Mouse (Mus musculus): ENCODE data around the gene Cenpk. TPM values are rescaled to one million over a fixed set of nuclear protein-coding genes. Genes with fewer than 3 reads are reported as not detected.
"Not testable (repeated sequence)": the region's sequence is repeated elsewhere in the genome, so short reads cannot be mapped to it uniquely, and the experiment has no call there.

Gene Cenpk
- 1.5 and 2.1 TPM in 2 replicates for polyA plus RNA-seq (2012; rRNA removed)

DNA sequence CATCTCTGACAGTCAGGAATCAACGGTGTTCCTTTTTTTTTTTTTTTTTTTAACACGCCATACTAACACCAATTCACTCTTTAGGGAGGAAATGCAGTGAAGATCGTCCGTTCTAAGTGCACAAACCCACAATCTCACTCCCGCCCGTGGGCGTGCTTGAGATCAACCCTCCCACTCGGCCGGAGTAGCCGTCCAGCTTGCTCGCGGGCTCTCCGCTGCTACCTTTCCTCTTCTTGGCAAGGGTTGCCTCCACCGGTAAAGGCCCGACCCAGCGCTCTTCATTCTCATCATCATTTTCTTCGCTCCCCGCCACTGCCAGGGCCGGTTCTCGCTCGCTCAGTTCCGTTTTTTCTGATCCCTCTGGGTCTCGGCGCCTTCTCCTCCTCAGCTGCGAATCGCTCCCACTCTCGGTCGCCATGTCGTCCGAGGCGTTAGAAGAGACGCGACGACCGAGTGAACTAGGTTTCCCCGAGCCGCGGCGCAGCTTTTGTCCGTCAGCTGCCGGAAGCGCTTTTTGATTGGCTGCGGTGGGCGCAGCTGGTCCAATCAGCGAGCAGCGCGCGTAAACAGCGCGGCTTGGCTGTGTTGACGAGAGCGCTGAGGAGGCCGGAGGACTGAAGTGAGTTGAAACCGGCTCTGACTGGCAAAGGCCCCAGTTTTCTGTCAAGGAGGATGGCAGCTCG, at the start of gene Cenpk, which contains the start of gene Ppwd1:
Gene Cenpk (plus strand): TSS at position 228 of the 683 bp plus-strand sequence.
Gene Ppwd1 (minus strand): TSS at position 460 of the 683 bp plus-strand sequence.
- peak; percentile 92 to 97 for DNase-seq (ENCODE audit: extremely low spot score in 1 of 2, low spot score in 1 of 2)

- DNase-seq (ENCODE audit: extremely low spot score in 1 of 2, low spot score in 1 of 2): peak; percentile 97 to 98
Observed at GRCm38 (mm10) chr13:104178650-104179121, 49.7 kb upstream of the Cenpk start, which contains the start of gene Trim23. Gene Trim23 (plus strand): TSS chr13:104178797.

- DNase-seq (ENCODE audit: extremely low spot score in 1 of 2, low spot score in 1 of 2): no peak
Observed at GRCm38 (mm10) chr13:104179176-104179888, 49.1 kb upstream of the Cenpk start.

DNA sequence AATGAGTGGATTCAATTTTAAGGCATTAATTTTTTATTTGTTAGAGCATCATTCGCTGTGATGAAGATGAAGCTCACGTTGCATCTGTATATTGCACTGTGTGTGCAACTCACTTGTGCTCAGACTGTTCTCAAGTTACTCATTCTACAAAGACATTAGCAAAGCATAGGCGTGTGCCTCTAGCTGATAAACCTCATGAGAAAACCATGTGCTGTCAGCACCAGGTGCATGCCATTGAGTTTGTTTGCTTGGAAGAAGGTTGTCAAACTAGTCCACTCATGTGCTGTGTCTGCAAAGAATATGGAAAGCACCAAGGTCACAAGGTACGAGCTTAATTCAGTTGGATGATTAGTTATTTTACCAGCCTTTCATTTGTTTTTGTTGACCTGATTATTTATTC, 41.1 kb upstream of the Cenpk start:
- no peak for DNase-seq (ENCODE audit: extremely low spot score in 1 of 2, low spot score in 1 of 2)

DNA sequence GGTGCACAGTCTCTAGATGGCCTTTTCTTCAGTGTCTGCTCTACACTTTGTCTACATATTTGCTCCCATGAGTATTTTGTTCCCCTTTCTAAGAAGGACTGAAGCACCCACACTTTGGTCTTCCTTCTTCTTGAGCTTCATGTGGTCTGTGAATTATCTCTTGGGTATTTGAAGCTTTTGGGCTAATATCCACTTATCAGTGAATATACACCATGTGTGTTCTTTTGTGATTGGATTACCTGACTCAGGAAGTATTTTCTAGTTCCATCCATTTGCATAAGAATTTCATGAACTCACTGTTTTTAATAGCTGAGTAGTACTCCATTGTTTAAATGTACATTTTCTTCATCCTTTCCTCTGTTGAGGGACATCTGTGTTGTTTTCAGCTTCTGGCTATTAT, 32.5 kb upstream of the Cenpk start:
- not testable (repeated sequence) for DNase-seq (ENCODE audit: extremely low spot score in 1 of 2, low spot score in 1 of 2)

GRCm38 (mm10) chr13:104204313-104204712, 24.1 kb upstream of the Cenpk start:
- DNase-seq (ENCODE audit: extremely low spot score in 1 of 2, low spot score in 1 of 2): no peak

DNA sequence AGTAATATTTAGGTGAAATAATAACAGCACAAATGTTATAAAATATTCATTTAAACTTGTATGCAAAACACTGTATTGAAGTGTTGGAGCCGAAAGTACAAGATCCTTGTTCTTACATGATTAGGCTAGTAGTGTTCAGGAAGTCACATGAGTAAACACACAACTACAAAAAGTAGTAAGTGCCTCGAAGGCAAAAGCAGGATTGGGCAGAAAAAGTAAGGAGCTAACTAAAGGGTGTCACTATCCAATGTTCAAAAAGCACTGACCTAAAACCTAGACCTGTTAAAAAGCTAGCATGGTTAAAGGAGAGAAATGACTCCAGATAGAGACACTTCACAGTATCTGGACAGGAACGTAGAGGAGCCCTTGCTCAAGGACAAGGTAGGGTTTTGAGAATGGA, 933 bp upstream of the Cenpk start:
- no peak for DNase-seq (ENCODE audit: extremely low spot score in 1 of 2, low spot score in 1 of 2)

GRCm38 (mm10) chr13:104229181-104229580, 770 bp downstream of the Cenpk start:
- DNase-seq (ENCODE audit: extremely low spot score in 1 of 2, low spot score in 1 of 2): no peak

- no peak for DNase-seq (ENCODE audit: extremely low spot score in 1 of 2, low spot score in 1 of 2)
Observed at GRCm38 (mm10) chr13:104258997-104259396, 30.6 kb downstream of the Cenpk start.

- peak in 1 of 2 experiments; percentile 64 for DNase-seq (ENCODE audit: extremely low spot score in 1 of 2, low spot score in 1 of 2)
Observed at GRCm38 (mm10) chr13:104285031-104285431, 56.6 kb downstream of the Cenpk start.

GRCm38 (mm10) chr13:104285737-104286311, 57.4 kb downstream of the Cenpk start:
- peak in 1 of 2 experiments; percentile 35 for DNase-seq (ENCODE audit: extremely low spot score in 1 of 2, low spot score in 1 of 2)

DNA sequence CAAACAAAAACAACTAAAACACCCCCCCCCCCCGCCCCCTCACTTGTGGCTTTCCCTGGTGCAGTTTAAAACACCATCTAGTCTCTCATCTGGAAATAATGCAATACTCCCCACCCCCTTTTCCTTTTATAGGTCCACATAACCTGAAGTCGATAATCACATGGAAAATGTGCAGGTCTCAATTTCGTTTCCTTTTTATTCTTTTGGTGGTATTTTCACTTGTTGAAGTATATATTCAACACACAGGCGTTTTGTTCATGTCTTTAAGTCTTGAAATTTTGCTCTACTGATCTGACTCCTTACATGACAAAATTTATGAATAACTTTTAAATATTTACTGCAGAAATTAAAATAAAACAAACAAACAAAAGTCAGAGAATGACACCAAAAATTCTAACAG, 57.9 kb downstream of the Cenpk start:
- DNase-seq (ENCODE audit: extremely low spot score in 1 of 2, low spot score in 1 of 2): peak in 1 of 2 experiments; percentile 9

GRCm38 (mm10) chr13:104286897-104287309, 58.5 kb downstream of the Cenpk start:
- peak; percentile 85 to 91 for DNase-seq (ENCODE audit: extremely low spot score in 1 of 2, low spot score in 1 of 2)

GRCm38 (mm10) chr13:104287366-104288225, 59.2 kb downstream of the Cenpk start, which contains the start of gene Adamts6:
Gene Adamts6 (plus strand): TSS chr13:104287835.
- peak in 1 of 2 experiments; percentile 23 for DNase-seq (ENCODE audit: extremely low spot score in 1 of 2, low spot score in 1 of 2)

DNA sequence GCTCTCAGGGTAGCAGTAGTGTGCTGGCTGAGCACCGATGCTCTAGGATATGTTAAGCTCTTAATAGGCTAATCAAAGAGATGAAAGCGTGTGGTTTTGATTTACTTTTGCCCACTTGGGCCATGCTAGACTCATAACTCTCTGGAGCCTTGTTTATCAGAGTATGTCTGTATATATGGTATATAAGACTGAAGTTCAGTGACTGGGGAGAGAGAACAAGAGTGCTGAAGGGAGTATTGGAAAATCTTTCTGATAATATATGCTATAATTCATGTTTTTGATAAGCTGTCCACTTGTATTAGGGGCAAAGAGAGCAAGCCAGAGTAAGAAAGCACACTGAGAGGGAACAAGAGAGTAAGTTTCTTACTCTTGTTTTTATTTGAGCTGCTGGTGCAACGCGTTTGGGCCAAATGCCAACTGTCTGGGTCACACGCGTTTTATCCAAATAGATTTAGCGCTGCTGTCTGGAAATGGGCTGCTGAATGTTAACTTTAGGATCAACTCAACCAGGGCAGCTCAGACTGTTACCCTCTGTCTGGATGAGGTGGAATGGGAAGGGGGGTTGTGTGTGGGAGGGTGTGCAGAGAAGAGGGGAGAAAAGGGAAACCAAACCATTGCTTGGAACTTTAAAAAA, 59.9 kb downstream of the Cenpk start:
- peak in 1 of 2 experiments; percentile 42 for DNase-seq (ENCODE audit: extremely low spot score in 1 of 2, low spot score in 1 of 2)

- no peak for DNase-seq (ENCODE audit: extremely low spot score in 1 of 2, low spot score in 1 of 2)
Observed at GRCm38 (mm10) chr13:104289176-104289575, 60.8 kb downstream of the Cenpk start.

DNA sequence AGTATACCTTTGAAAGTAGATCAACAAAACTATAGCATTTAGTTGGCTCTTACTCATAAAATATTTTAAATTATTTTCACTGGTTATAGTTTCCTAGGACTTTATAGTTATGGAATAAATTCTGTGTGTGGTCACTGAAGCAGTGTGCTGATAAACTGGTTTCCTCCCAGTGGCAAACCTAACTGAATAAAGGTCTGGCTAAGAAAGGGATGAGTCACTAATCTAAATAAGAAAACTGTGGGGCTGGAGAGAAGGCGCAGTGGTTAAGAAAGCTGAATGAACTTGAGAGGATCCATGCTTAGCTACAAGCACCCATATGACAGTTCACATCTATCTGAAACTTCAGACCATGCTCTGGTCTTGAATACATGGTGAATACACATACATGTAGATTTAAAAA, 67.1 kb downstream of the Cenpk start:
- no peak for DNase-seq (ENCODE audit: extremely low spot score in 1 of 2, low spot score in 1 of 2)

Measured in frontal cortex, adult 2 months (tissue).